Mouse (Mus musculus) fat pad, adult 2 months (tissue): ENCODE results near the gene Celf2.

ENCODE experiments used
- DNase-seq: peaks from one replicate; pipeline ENCODE4 v3.0.0-alpha.2; 2011; ENCODE audit warnings: low read depth, low spot score; ENCODE audit errors: extremely low read depth

Celf2 gene

DNA sequence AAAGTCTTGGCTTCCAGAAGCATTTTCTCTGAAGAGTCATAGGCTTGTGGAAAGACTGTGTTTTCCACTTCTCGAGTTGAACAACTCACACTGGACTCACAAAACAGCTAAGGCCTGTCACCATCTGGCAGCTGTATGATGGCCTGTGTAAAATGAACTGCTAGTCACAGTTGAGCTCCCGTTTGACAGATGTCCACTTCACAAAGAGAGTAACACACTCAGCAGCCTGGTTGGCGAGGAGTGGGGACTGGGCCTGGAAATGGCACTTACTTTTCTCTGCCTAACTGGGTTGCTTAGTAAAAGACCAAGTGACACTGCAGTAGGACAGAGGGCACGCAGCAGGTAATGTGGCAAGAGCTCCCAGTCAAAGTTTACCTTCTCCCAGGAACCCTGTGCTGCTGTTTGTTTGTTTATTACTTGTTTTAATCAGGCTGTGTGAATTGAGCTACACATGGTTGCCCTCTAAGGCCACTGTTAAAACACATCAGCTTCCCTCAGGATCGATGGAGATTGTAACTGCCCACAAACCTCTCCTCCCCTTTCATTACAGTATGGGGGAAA, 801.3 kb downstream of the Celf2 start:
- no peak for DNase-seq

DNA sequence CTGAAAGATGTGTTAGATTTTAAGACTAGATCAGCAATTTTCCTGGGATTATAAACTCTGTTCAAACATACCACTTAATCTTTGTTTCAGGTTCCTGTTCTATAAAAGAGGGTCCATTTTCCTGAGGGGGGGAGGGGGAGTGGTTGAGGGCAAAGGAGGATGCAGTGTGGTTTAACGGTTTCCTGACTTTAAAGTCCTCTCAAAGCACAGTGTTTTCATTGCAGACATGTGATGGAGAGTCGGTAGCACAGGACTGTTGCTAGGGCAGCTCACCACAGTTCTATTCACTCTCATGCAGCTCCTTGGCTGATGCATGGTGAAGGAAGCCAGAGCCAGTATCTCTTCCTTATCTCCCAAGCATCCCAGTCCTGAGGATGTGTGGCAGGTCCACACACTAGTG, 802.1 kb downstream of the Celf2 start:
- no peak for DNase-seq

DNA sequence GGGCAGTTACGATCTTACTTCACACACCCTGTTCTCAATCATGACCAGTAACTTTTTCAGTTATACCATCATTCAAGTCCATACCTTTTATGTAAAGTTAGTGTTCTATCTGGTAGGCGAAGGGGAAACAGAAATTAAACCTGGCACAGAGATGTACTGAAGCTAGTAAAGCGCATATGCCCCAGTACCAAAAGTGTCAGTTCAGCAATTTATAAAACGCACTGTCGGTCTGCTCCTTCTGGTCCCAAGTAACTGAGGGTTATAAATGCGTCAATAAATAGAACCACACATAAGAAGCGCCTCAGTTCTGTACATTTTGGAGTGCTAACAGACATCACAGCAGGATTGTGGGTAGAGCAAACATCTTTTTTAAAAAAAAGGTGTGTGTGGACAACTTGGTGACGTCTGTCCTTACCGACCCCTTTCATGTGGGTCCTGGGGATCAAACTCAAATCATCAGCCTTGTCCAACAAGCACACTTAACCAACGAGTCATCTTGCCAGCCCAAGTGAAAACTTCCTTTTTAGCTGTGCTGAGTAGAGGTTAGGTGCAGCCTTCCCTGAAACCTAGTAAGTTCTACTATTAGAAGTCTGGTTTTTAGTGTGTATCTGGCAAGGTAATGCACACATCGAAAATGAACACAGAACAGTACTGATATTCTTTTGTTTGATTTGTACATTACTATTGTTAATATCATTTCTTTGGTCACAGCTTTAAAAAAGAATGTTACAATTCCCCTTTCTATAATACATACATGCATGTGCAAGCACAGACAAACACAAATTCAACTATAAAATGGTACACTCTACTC, 803.2 kb downstream of the Celf2 start:
- no peak for DNase-seq

DNA sequence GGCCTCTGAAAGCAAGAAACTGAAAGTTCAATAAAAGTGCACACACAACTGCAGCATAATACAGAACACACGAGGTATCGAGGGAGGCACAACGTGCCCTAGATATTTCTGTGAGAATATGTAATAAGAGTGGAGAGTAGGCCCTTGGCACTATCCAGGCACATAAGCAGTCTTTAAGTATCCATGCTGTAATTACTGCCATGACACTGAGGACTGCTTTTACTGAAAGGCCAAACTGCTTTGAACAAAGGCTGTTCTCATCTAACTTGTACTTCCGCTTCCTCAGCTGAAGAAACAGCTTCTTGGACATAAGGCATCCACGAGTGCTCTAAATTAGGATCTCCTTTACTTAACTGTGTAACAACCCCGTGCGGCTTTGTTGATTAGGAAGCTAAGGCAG, 803.9 kb downstream of the Celf2 start:
- DNase-seq = no peak

DNA sequence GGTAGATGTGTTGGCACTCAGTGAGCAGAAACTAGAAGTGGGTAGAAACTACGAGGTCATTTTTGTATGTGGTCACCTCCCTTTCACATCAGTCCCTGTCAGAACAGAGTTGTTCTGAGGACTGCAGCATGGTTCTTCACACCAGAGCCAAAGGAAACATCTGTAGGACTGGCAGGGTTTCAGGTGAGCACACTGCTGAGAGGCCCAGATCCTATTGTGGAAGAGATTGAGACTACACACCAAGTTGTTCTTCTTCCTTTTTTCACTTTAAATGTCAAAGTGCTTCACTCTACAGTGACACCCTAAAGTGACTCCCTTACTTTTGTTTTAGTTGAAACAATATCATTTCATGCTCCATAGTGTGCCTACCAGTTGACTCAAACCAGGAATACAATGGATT, 804.6 kb downstream of the Celf2 start:
- no peak for DNase-seq

DNA sequence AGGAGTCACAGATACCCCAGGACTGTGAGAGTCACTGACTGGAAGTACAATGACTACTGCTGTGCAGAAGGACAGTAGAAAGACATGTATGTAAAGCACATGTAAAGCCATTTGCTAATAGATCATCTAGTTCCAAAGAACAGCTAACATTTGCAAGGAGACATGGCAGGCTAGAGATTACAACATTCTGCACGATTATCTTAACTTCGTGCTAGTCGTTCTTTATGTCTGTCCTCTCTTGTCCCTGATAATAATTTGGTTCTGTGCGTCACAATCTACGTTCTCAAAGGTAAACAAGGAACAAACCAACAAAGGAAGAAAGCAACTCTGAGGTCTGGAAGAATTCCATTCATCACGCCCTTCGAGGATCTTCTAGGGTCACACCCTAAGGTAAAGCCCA, 805.0 kb downstream of the Celf2 start:
- no peak for DNase-seq

DNA sequence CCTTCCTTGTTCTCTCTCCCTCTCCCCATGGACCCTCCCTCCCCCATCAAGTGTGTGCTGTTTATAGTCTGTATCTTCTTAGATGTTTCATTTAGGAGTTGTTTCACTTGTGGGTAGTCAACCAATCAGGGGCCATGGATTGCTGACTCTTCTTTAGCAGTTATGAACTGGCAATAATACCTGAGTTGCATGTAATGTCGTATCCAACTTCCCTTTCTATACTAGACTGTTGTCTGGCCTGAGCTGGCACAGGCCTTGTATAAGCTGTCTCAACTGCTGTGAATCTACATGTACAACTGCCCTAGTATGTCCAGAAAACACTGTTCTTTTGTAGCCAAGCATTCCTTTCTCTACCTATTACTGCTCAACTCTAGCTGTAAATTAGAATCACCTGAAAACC, 813.0 kb downstream of the Celf2 start:
- no peak for DNase-seq

DNA sequence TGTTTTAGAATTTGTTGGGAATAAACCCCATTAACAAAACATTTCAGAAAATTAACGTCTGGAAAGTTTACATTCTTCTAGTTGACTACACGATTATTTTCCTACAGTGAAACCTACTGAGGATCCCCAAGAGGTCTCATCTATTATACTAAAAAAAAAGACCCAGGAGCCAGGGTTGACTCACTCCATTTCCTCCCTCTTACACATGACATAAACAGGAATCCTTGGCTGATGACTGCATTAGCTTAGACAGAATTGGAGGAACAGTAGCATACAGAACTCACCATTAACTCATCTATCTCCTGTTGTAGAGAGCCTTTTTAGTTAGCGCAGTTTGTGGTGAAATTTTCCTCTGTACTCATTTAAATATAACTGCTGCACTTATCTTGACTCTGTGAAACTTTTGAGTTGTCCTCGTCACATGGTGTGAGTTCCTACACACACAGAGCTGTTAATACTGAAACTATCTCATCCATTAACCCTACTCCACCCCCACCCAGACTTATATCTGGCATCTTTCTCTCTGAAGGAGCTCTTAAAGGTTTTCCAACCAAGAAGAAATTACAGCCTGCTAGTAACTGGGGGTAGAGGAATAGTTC, 813.9 kb downstream of the Celf2 start:
- no peak for DNase-seq

DNA sequence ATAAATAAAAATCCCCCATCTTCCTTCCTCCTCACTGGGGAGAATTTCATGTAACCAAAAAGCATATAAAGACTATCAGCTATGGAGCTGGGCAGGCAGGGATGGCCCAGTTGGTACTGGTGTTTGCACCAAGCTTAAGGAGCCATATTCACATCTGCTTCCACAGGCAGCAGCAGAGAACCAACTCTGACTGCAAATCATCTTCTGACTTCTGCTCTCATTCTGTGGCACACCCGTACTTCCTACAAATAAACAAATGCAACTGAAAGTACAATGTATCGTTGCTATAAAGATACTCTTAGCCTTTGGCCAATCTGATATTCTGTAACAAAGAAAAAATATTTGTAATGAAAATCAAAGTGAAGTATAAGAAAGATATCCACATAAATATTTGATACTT, 819.7 kb downstream of the Celf2 start:
- DNase-seq = no peak

DNA sequence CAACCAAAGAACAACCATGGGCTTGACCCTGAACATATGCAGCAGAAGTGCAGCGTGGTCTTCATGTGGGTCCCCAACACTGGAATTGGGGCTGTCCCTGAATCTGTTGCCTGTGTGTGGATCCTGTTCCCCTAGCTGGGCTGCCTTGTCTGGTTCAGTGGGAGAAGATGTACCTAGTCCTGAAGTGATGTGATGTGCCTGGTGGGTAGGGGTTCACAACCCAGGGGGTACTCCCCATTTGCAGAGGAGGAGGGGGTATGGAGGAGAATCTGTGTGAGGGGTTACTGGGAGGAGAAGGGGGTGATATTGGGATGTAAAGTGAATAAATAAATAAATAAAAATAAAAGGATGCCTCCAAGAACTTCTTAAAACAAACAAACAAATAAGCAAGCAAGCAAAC, 831.1 kb downstream of the Celf2 start:
- no peak for DNase-seq

DNA sequence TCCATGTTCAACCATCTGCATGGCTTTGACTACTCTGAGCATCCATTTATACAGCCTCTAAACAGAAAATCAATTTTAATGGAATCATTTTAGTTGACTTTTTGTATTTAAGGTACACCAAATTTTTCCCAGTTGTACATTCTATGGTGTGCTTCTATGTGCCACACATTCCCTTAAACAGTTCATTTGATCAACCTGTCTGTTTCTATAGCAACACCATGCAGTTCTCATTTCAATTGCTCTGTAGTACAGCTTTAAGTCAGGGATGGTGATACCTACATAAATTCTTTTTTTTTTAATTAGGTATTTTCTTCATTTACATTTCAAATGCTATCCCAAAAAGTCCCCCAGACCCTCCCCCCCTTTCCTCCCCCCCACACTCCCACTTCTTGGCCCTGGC, 831.9 kb downstream of the Celf2 start:
- no peak for DNase-seq

DNA sequence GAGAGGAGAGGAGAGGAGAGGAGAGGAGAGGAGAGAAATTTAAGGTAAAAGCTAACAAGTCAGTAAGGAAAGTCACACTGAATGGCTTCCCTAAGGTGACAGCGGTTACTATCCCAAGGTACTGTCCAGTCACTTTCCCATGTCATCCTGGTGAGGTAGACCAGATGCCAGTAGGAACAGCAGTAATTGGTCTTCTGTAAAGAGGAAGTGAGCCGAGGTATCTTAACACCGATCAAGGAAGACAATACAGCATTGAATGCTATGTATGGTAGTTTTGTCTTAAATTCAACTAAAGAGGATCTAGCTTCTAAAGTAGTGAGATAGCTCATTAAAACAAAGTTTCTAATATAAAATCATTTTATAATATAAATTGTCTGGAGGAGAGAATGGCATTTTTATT, 835.0 kb downstream of the Celf2 start:
- no peak for DNase-seq

DNA sequence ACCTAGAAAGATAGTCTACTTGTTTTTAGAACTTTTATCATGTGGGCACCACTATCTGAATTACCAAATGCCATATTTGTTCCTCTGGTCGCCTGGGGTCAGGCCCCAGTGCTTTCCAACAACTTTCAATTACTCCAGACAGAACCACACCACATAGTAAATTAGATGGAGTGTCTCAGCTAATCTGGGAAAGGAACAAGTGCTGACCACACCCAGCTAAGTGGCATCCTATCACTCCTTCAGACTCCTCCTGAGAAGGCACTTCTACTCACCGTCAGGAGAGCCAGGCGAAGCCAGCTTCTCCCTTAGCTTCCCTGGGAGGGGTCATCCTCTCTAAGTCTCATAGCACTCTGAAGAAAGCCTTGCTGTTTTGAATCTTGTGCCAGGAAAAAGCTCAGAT, 835.9 kb downstream of the Celf2 start:
- DNase-seq = no peak

DNA sequence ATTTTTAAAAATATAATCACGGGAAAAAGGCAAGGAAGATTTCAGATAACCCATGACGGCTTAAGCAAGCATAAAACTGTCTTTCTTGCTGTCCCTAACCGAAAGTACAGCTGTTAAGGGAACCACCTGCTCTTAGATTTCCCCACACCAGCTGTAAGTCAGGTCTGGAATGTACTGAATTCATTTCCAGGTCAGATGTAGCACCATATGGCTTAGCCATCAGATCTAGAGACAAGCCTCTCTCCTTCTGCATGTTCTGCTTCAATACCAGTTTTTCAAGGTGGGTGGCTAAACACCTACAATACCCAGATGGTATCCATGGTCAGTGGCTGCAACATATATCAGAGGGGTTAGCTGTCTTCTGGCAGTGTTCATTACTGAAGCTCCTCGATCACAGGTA, 841.8 kb downstream of the Celf2 start:
- DNase-seq = no peak

DNA sequence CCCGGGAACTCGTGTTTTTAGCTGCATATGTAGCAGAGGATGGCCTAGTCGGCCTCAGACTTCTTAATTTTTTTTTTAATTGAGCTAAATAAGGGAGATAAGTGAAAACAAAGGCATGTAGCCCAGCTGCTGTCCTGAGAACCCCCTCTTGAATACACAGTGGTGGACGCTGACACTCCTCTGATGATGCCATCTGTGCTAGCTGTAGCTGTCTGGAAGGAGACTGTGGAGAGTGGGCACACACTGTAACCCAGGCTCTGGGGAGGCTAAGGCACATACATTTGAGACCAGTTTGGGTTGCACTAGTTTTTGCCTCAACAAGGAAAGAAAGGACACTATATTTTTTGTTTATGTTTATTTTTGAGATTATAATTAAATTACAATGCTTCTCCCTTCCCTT, 849.5 kb downstream of the Celf2 start:
- no peak for DNase-seq

DNA sequence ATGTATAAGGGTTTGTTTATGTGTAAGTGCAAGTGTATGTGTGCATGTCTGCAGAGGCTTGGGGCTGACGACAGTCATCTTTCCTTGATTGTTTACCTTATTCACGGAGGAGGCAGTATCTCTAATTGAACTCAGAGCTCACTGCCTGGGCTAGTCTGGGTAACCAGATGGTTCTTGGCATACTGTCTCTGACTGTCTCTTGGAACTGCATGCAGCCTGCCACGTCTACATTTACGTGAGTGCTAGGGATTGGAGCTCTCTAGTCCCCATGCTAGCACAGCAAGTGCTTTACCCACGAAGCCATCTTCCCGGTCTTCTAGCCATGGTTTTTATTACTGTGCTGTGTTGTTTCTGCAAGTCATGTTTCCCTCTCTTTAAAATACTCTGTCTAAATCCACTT, 855.6 kb downstream of the Celf2 start:
- DNase-seq = no peak

DNA sequence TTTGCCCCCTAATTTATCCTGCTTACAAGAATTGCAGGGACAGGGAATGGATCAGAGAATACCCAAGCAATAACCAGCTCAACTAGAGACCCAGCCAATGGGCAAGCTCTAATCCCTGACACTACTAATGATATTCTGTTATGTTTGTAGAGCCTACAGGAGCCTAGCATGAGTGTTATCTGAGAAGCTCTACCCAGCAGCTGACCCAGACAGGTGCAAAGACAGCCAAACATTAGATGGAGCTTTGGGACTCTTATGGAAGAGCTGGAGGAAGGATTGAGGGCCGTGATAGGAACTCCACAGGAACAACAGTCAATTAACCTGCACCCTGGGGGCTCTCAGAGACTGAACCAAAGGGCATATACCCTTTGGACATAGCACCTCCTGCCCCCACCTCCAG, 857.7 kb downstream of the Celf2 start:
- DNase-seq = no peak

DNA sequence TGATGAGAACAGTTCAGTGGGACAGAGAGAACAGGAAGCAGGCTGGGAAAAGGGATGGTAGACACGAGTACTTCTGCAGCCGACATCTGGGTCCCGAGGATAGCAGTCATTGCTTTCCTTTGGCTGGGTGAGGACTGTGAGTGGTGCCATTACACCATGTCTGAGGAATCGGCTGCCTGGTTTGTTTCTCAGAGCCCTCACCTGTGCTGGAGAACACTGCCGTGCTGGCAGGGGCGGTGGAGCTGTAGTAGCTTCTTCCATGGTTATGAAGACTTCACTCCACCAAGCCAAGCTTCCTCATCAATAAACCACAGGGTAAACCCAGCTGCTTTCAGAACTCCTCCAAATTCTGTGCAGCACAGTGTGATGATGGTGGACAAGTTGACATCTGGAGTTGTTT, 860.5 kb downstream of the Celf2 start:
- no peak for DNase-seq

DNA sequence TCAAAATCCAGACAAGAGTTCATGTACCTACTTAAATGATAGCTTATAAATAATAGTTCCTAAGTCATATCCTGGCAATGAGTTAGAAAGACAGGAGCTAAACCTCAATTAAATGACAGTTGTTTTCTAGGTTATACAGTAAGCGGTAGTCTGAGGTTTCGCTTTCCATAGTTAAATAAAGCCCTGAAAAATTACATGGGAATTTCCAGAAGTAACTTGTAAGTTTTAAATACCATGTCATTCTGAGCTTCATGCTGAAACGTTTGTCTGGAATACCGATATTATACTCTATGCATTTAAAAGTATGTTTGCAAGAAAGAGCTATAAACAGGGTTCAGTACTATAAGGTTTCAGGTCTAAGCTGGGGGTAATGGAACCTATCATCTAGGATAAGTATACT, 862.3 kb downstream of the Celf2 start:
- DNase-seq = no peak

DNA sequence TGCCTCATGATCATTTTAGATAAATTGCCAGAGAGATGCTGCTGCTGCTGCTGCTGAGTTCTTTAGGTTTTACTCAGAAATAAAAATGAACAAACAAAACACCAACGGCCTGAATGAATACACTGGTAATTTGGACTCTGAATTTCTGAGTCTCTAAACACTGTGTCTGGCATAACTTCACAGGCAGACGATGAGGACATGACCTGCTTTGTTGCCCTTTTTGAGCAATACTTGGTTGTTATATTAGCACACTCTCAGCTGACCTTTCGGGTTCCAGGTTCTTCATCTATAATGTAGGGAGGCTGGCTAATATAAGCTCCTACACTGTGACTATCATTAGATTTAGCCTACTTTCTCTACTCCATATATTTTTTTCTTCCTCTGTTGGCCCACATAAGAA, 863.0 kb downstream of the Celf2 start:
- no peak for DNase-seq

DNA sequence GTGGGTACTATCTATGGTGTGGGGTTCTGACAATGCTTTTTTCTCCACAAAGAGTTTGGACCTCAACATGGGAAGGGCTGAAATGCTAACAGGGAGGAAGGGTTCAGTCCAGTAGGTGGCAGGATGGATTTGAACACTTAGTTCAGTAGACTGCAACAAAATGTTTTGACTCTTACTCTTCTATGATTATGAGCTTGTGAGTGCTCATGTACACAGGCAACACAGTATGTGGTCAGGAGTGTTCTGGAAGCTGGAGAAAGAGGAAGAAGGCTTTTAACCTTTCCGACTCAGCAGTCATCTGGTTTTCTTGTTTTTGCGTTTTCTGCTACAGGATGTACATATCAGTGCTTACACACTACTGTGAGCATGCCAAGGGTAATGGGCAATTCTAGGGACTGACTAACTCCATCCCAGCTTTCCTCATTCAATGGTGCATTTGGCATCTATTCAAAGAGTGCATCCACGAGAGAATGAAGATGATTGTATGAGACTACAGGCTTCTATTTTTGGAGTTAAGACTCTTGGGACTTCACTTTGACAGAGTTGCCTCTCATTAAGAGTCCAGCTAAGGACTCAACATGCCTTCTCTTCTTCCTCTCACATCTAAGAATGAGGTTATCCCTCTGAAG, 867.0 kb downstream of the Celf2 start:
- no peak for DNase-seq

DNA sequence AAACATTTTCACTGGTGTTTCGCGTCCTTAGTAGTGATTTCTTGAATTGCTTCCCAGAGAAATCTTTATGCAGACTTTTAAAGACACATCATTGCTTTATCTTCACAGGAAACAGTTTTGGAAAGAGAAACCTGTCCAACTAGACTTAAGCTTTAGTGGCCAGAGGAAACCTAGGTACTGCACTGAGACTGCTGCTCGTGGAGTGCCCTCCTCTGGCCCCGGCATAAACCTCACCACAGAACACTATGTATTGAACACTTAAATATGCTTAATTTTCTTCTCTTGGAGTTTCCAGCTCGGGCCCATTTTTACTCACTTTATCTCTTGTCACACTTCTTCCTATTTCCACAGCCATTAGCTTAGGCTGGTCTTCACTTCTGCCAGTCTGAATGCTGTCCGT, 870.0 kb downstream of the Celf2 start:
- DNase-seq = no peak
